Mouse (Mus musculus): ENCODE results near the gene Evi5l.
A peak's percentile ranks its signal among the peaks of the same experiment; 100 is the strongest.

Evi5l gene

GRCm38 (mm10) chr8:4165852-4166751 is at the start of gene Evi5l:
Gene Evi5l (plus strand): TSS chr8:4166567.
- DNase-seq: peak; percentile 100

- no peak for DNase-seq
These were observed 32.6 kb upstream of the Evi5l start, which contains the start of gene Cd209g for GRCm38 (mm10) chr8:4133798-4134197. Gene Cd209g (plus strand): TSS chr8:4134098.

- peak; percentile 79 for DNase-seq
These were observed 26.4 kb upstream of the Evi5l start for GRCm38 (mm10) chr8:4139660-4140646.

- peak; percentile 36 for DNase-seq
These were observed 24.6 kb upstream of the Evi5l start for GRCm38 (mm10) chr8:4141721-4142120.

GRCm38 (mm10) chr8:4147272-4147671 is 19.1 kb upstream of the Evi5l start:
- no peak for DNase-seq

GRCm38 (mm10) chr8:4154878-4155277 is 11.5 kb upstream of the Evi5l start:
- no peak for DNase-seq

- no peak for DNase-seq
These were observed 3.6 kb upstream of the Evi5l start for GRCm38 (mm10) chr8:4162786-4163185.

GRCm38 (mm10) chr8:4165176-4165851 is 1.1 kb upstream of the Evi5l start:
- DNase-seq: no peak

GRCm38 (mm10) chr8:4166881-4167525 is 636 bp downstream of the Evi5l start:
- no peak for DNase-seq

GRCm38 (mm10) chr8:4167918-4168317 is 1.6 kb downstream of the Evi5l start:
- no peak for DNase-seq

GRCm38 (mm10) chr8:4172486-4172885 is 6.1 kb downstream of the Evi5l start:
- no peak for DNase-seq

GRCm38 (mm10) chr8:4174018-4174417 is 7.7 kb downstream of the Evi5l start:
- DNase-seq: no peak

GRCm38 (mm10) chr8:4183409-4183808 is 17.0 kb downstream of the Evi5l start:
- DNase-seq: no peak

- no peak for DNase-seq
These were observed 19.8 kb downstream of the Evi5l start for GRCm38 (mm10) chr8:4186151-4186550.

GRCm38 (mm10) chr8:4188605-4189004 is 22.2 kb downstream of the Evi5l start:
- no peak for DNase-seq

- no peak for DNase-seq
These were observed 22.8 kb downstream of the Evi5l start for GRCm38 (mm10) chr8:4189031-4189722.

GRCm38 (mm10) chr8:4192305-4192704 is 25.9 kb downstream of the Evi5l start:
- no peak for DNase-seq

GRCm38 (mm10) chr8:4192807-4193587 is 26.6 kb downstream of the Evi5l start:
- peak; percentile 94 for DNase-seq

GRCm38 (mm10) chr8:4193588-4193894 is 27.2 kb downstream of the Evi5l start:
- DNase-seq: no peak

GRCm38 (mm10) chr8:4201321-4201720 is 35.0 kb downstream of the Evi5l start:
- no peak for DNase-seq

Measured in lung, postnatal 36 days (tissue).